Mouse (Mus musculus): ENCODE measurements around the gene Mrvi1. TPM values are rescaled to one million over a fixed set of nuclear protein-coding genes. Genes with fewer than 3 reads are reported as not detected.

Mrvi1 gene
- polyA plus RNA-seq, 1 experiment: 2.2 TPM

DNA sequence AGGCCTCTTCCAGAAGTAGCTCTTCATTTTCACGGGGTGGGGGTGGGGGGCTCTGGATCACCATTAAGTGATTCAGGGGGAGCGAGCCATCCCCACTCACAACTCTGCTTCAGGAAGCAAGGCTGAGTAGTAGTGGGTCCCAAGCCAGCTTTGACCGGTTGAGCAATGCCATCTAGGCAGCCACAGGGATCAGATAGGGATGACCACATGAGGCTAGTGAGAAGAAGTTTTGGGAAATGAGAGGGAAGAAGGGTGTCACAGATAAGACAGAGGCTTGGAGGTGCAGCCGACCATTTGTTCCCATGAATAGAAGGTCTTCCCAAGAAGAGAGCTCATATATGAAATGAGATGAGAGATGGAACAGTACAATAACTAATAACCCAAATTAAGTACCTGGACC, 55.7 kb downstream of the Mrvi1 start:
- no peak for DNase-seq
- Histone ChIP-seq H3K27me3 (ENCODE audit: control insufficient read depth, insufficient read depth, low read length) (no peaks in the 10 kb centered on the region), H3K4me1 (ENCODE audit: control insufficient read depth, insufficient read depth, low read length) (no peaks in the 10 kb centered on the region), H3K4me3 (replicated peaks; ENCODE audit: insufficient read depth, low read depth, low read length) (no peak overlapping the region), H3K27ac (ENCODE audit: insufficient read depth, low read length) (no peak overlapping the region)
- TF ChIP-seq CTCF (IDR thresholded peaks at IDR 0.05; ENCODE audit: borderline replicate concordance, insufficient read depth, low read depth, low read length) (no peak), POLR2A (IDR thresholded peaks at IDR 0.05; ENCODE audit: borderline replicate concordance, insufficient read depth, low read length) (no peak)
- WGBS: 81% methylated on average over 4 of the region's 4 CpGs

DNA sequence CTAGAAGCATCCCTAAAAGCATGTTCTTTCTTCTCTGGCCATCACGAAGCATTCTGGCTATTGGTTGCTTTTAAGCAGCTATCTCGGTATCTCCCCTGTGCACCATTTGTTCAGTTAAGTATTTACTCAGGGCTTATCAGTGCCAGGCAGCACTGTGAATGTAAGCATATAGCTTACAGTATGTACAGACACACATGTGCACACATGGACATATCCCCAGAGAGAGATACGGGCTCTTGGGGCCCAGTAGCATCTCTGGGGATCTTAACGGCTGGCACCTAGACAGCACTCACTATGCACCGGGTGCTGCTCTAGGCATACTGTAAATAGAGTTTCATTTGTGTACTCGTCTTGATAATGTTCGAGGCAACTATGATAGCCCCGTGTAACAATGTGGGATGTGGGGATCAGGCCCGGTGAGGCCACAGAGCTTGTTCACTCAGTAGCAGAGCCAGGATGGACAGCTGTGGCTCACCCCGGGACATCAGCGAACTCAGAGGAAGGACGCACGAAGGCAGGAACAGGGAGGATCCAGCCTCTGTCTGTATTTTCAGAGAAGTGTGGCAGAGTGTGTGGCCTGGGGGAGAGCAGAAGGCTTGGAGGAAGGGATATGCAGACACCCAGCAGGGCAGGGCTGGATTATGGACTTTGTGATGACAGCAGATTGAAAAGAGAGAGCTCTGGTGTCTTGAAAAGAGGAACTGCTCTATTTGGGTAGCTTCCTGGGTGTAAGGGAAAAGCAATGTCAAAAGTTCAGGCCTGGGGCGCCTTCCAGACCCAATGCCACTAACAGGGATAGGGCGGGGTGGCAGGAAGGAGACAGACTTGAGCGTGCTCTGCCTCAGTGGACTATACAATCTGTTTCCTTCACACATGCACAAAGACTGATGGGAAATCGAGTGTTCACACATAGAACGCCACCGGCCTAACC, 61.7 kb downstream of the Mrvi1 start:
- DNase-seq: no peak
- Histone ChIP-seq H3K27me3 (ENCODE audit: control insufficient read depth, insufficient read depth, low read length) (no peaks in the 10 kb centered on the region), H3K27ac (ENCODE audit: insufficient read depth, low read length) (no peak overlapping the region), H3K4me3 (replicated peaks; ENCODE audit: insufficient read depth, low read depth, low read length) (no peak overlapping the region), H3K4me1 (ENCODE audit: control insufficient read depth, insufficient read depth, low read length) (no peaks in the 10 kb centered on the region)
- no peak for TF ChIP-seq CTCF (IDR thresholded peaks at IDR 0.05; ENCODE audit: borderline replicate concordance, insufficient read depth, low read depth, low read length)
- TF ChIP-seq POLR2A (IDR thresholded peaks at IDR 0.05; ENCODE audit: borderline replicate concordance, insufficient read depth, low read length): no peak
- 60% methylated on average over 19 of the region's 19 CpGs for whole genome bisulfite sequencing

DNA sequence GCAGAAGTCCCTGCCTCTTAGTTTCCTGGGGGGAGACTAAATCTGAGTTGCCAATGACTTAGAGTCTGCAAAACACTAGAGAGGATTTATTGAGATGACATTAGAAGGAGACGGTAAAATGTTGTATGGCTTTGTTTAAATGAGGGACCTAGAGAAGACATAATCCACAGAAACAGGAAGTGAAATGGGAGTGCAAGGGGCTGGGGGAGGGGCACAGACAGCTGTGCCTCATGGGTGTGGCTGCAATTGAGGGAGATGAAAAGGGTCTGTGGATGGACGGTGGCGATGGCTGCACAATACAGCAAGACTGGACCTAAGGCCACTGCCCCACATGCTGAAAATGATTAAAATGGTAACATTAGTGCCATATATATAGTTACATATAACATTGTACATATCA, 62.5 kb downstream of the Mrvi1 start:
- H3K27ac ChIP-seq (ENCODE audit: insufficient read depth, low read length): no peak overlapping the region
- 79% methylated on average over 3 of the region's 3 CpGs for WGBS
- H3K4me1 ChIP-seq (ENCODE audit: control insufficient read depth, insufficient read depth, low read length): no peaks in the 10 kb centered on the region
- H3K27me3 ChIP-seq (ENCODE audit: control insufficient read depth, insufficient read depth, low read length): no peaks in the 10 kb centered on the region
- H3K4me3 ChIP-seq (replicated peaks; ENCODE audit: insufficient read depth, low read depth, low read length): no peak overlapping the region
- TF ChIP-seq POLR2A (IDR thresholded peaks at IDR 0.05; ENCODE audit: borderline replicate concordance, insufficient read depth, low read length) (no peak), CTCF (IDR thresholded peaks at IDR 0.05; ENCODE audit: borderline replicate concordance, insufficient read depth, low read depth, low read length) (no peak)
- no peak for DNase-seq

- Histone ChIP-seq H3K4me3 (replicated peaks; ENCODE audit: insufficient read depth, low read depth, low read length) (no peak overlapping the region), H3K4me1 (ENCODE audit: control insufficient read depth, insufficient read depth, low read length) (no peaks in the 10 kb centered on the region), H3K27me3 (ENCODE audit: control insufficient read depth, insufficient read depth, low read length) (no peaks in the 10 kb centered on the region), H3K27ac (ENCODE audit: insufficient read depth, low read length) (no peak overlapping the region)
- 61% methylated on average over 7 of the region's 7 CpGs for WGBS
- DNase-seq: no peak
- TF ChIP-seq POLR2A (IDR thresholded peaks at IDR 0.05; ENCODE audit: borderline replicate concordance, insufficient read depth, low read length) (no peak), CTCF (IDR thresholded peaks at IDR 0.05; ENCODE audit: borderline replicate concordance, insufficient read depth, low read depth, low read length) (no peak)
These were observed 66.3 kb downstream of the Mrvi1 start for GRCm38 (mm10) chr7:110915913-110916312.

DNA sequence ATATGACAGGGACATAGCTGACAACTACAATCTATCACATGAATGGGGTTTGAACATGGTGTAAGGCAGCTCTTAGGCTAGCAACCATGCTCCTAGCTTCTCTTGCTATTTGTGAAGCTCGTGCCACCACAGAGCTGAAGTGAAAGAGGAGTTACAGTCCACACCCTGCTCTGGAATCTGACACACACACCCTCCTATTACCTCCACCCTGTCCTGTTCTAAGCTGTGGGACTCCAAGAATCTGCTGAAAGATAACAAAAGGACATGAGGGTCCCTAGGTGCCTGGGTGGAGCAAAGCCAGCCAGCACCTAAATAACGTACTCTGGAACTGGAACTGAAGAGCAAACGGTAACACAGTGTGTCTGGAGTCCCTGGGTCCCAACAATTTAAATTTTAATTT, 67.7 kb downstream of the Mrvi1 start:
- Histone ChIP-seq H3K4me3 (replicated peaks; ENCODE audit: insufficient read depth, low read depth, low read length) (no peak overlapping the region), H3K4me1 (ENCODE audit: control insufficient read depth, insufficient read depth, low read length) (no peaks in the 10 kb centered on the region), H3K27me3 (ENCODE audit: control insufficient read depth, insufficient read depth, low read length) (no peaks in the 10 kb centered on the region), H3K27ac (ENCODE audit: insufficient read depth, low read length) (no peak overlapping the region)
- WGBS: 76% methylated on average over 3 of the region's 3 CpGs
- no peak for DNase-seq
- TF ChIP-seq CTCF (IDR thresholded peaks at IDR 0.05; ENCODE audit: borderline replicate concordance, insufficient read depth, low read depth, low read length): no peak
- TF ChIP-seq POLR2A (IDR thresholded peaks at IDR 0.05; ENCODE audit: borderline replicate concordance, insufficient read depth, low read length): no peak

- Histone ChIP-seq H3K4me3 (replicated peaks; ENCODE audit: insufficient read depth, low read depth, low read length) (no peak overlapping the region), H3K4me1 (ENCODE audit: control insufficient read depth, insufficient read depth, low read length) (no peaks in the 10 kb centered on the region), H3K27me3 (ENCODE audit: control insufficient read depth, insufficient read depth, low read length) (no peaks in the 10 kb centered on the region), H3K27ac (ENCODE audit: insufficient read depth, low read length) (no peak overlapping the region)
- DNase-seq: no peak
- TF ChIP-seq CTCF (IDR thresholded peaks at IDR 0.05; ENCODE audit: borderline replicate concordance, insufficient read depth, low read depth, low read length) (no peak), POLR2A (IDR thresholded peaks at IDR 0.05; ENCODE audit: borderline replicate concordance, insufficient read depth, low read length) (no peak)
- 96% methylated on average over 4 of the region's 4 CpGs for WGBS
These were observed 68.5 kb downstream of the Mrvi1 start for GRCm38 (mm10) chr7:110913754-110914153.

DNA sequence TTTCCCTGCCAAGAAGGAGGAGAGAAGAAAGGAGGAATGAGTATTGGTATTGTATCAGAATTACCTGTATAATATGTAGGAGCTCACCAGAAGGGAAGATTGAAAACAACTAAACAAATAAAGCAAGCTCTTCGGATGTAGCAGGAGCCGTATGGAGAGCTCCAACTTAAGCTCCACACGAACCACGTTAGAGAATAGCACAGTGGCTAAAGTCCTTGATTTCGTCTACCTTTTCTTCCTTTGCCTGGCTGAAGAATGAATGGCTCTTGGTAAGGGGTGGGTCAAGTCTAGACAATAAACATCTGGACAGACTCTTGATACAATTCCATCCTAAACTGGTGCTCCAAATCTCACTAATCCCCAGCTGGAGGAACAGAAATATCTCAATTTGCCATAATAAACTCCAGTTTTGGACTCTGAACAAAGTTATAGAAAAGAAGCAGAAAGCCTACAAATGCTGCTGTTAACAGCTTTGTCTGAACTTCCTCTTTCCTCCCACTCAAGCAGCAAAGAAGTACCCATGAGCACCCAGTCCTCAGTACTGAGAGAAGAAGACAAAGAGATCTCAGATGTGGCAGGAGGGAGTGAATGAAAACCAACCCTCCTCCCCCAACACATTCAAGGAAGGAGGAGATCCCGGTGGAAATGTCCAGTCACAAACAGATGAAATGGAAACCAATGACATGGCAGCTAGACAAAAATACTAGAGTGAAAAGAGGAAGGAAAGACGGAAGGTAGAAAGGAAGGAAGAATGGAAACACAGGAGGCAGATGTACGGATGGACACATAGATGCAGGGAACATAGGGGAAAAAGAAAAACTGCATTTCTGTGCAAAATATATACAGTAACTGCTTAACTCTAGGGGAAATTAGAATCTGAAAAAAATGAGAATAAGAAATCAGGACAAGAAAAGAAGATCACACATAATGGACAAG, 73.8 kb downstream of the Mrvi1 start:
- Histone ChIP-seq H3K4me3 (replicated peaks; ENCODE audit: insufficient read depth, low read depth, low read length) (no peak overlapping the region), H3K4me1 (ENCODE audit: control insufficient read depth, insufficient read depth, low read length) (no peaks in the 10 kb centered on the region), H3K27me3 (ENCODE audit: control insufficient read depth, insufficient read depth, low read length) (no peaks in the 10 kb centered on the region), H3K27ac (ENCODE audit: insufficient read depth, low read length) (no peak overlapping the region)
- WGBS: 85% methylated on average over 8 of the region's 8 CpGs
- no peak for DNase-seq
- TF ChIP-seq CTCF (IDR thresholded peaks at IDR 0.05; ENCODE audit: borderline replicate concordance, insufficient read depth, low read depth, low read length): no peak
- no peak for TF ChIP-seq POLR2A (IDR thresholded peaks at IDR 0.05; ENCODE audit: borderline replicate concordance, insufficient read depth, low read length)
